Mouse (Mus musculus): ENCODE data around the gene Ppp2r5c.
A peak's percentile ranks its signal among the peaks of the same experiment; 100 is the strongest.

DNA sequence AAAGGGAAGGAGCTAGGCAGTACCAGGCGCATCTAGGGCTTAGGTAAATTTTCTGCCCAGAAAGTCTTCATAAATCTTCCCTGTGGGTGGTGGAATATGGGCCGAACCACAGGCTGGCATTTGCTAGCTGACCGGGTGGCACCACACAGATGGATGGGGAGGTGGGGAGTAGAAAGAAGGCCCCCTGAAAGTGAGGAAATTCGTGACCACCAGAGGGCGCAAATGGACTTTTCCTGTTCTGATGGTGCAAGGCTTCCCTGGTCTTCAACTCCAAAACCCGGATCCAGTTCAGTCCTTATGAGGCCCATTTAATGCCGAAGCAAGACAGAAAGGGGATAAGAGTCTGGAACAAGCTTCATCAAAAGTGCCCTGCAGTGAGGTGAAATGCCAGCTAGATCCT is 151.6 kb downstream of the Ppp2r5c start:
- TF ChIP-seq POLR2A (IDR thresholded peaks at IDR 0.05; ENCODE audit: extremely low read depth, insufficient read depth, low read length) (no peak), CTCF (IDR thresholded peaks at IDR 0.05; ENCODE audit: low read depth, low read length) (peak; percentile 70)
